Mouse (Mus musculus): ENCODE results near the gene Sacs.

The Sacs gene

GRCm38 (mm10) chr14:61242611-61243010 is 104.4 kb downstream of the Sacs start:
- no peak for DNase-seq

GRCm38 (mm10) chr14:61246444-61246843 is 108.2 kb downstream of the Sacs start:
- DNase-seq = no peak

- no peak for DNase-seq
These were observed 114.5 kb downstream of the Sacs start for GRCm38 (mm10) chr14:61252596-61253388.

GRCm38 (mm10) chr14:61258352-61258751 is 120.1 kb downstream of the Sacs start, which contains the start of gene Sgcg:
Gene Sgcg (minus strand): TSS chr14:61258490.
- no peak for DNase-seq

GRCm38 (mm10) chr14:61259084-61259483 is 120.8 kb downstream of the Sacs start:
- DNase-seq = no peak

- DNase-seq = no peak
These were observed 129.7 kb downstream of the Sacs start for GRCm38 (mm10) chr14:61267908-61268475.

- DNase-seq = no peak
These were observed 136.3 kb downstream of the Sacs start for GRCm38 (mm10) chr14:61274414-61275198.

GRCm38 (mm10) chr14:61277285-61277684 is 139.0 kb downstream of the Sacs start:
- peak; percentile 47 for DNase-seq

GRCm38 (mm10) chr14:61278676-61279300 is 140.5 kb downstream of the Sacs start:
- no peak for DNase-seq

GRCm38 (mm10) chr14:61288606-61289286 is 150.5 kb downstream of the Sacs start:
- no peak for DNase-seq

Data from kidney, adult 18-20 months (tissue).